Mouse (Mus musculus) frontal cortex, postnatal 36 days (tissue): ENCODE measurements around the gene Gm13420.

ENCODE experiments used
- DNase-seq, 2 experiments: peaks; one replicate each; pipeline ENCODE4 v3.0.0; 2022; ENCODE audit warnings: low spot score in 2 of 2

Gm13420 gene

GRCm38 (mm10) chr2:29702189-29702588 lies 49.3 kb downstream of the Gm13420 start:
- DNase-seq: no peak

GRCm38 (mm10) chr2:29701393-29701792 lies 50.1 kb downstream of the Gm13420 start:
- no peak for DNase-seq

GRCm38 (mm10) chr2:29700898-29701297 lies 50.6 kb downstream of the Gm13420 start:
- peak in 1 of 2 experiments; percentile 30 for DNase-seq

GRCm38 (mm10) chr2:29698421-29699290 lies 52.8 kb downstream of the Gm13420 start:
- DNase-seq: no peak

- no peak for DNase-seq
Observed at GRCm38 (mm10) chr2:29696207-29696800, 55.2 kb downstream of the Gm13420 start.
